Mouse (Mus musculus) gastrocnemius, postnatal 14 days (tissue): ENCODE results near the gene Tnfsf8. TPM values are rescaled to one million over a fixed set of nuclear protein-coding genes. Genes with fewer than 3 reads are reported as not detected.

Experiments
- DNase-seq: peaks from one replicate; pipeline ENCODE4 v3.0.0; 2021; ENCODE audit warnings: mixed read lengths
- intact Hi-C: fragments of 180-260 bp; cut with DNase I; formaldehyde crosslinking; loops from one replicate; pipeline ENCODE4 v1.15.1; 2025; ENCODE audit warnings: low total_unique reads
- long read RNA-seq, 2 experiments: library from polyadenylated mRNA; stranded (forward); transcript quantifications; one replicate each; pipeline ENCODE4 v2.0.0; 2021
- total RNA-seq, 2 experiments: library from RNA; stranded (reverse); gene quantifications; 2 replicates each; pipeline ENCODE4 v1.2.3; 2021

The Tnfsf8 gene
- total RNA-seq, result not detected
- long read RNA-seq, experiment 1, result 0 reads
- long read RNA-seq, experiment 2, result 0 reads

DNA sequence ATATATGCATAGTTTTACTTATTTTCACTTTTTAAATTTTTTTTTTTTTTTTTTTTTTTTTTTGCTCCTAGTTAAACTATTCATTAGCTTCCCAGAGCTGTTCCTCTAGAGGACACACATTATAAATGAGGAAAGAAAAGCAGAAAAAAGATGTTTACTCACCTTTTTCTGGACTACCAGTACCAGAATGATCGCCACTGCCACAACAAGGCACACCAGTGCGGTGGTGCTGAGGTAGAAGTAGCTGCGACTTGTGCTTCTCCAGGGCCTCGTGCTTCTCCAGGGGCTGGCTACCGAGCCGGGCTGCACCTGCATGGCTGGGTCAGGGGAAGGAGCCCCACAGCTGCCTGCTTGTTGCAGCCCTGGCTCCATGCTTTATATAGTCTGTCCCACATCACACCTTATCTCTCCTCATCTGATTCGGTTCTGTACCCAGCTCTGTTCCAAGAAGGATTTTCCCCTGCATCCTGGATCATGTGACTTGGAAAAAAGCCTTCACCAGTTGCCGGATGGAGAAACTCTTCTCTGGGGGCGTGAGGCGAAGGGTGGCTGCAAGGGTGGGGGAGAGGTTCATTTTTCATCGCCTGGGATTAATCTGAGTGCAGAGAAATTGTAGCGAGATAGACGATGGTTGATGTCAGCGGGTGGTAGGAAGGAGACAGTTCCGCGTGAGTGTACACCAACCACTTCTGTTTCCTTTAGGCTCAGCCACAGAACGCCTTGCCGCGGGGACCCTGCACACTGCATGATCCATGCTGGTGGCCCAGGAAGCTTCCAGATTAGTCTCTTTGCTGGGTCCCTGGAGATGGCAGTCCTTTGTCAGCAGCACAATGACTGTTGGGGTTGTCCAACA lies at the start of gene Tnfsf8:
Tnfsf8 (minus strand) TSS at position 660 of the 853 bp plus-strand sequence.
- intact Hi-C loops, result no loop called here
- no peak for DNase-seq

DNA sequence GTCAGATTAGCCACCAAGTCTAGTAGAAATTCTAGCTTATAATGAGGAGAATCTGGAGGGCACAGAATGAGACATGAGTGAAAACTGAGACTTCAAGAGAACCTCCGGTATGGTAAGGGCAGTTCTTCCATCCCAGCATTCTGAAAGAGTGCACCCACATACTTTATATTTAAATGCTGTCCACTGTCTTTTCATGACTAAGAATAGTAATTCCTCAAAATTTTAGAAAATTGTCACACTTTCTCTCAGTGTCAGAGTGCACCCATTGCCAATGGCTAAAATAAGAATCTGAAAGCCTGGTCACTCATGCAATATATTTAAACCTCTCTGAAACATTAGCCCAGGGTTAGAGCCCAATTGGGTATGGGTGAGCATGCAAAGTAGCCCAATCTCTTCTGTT lies 47.4 kb upstream of the Tnfsf8 start:
- intact Hi-C loops, result no loop called here
- no peak for DNase-seq

DNA sequence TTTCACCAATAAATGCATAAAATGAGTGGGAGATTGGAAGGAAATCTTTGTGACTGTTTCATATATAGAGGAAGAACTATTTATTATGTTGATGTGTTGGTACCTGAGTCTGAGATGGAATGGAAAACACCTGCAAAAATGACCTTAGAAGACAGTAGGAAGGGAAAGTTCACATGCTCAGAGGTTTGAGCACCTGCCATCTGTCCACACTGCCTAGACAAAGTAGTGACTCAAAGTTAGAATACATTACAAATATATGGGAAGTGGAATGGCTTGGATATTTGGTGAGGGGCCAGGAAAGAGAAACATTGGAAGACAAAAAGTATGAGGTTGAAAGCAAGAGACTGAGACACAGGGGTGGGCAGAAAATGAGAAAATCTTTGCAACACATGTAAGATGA lies 46.3 kb upstream of the Tnfsf8 start:
- DNase-seq, result no peak

DNA sequence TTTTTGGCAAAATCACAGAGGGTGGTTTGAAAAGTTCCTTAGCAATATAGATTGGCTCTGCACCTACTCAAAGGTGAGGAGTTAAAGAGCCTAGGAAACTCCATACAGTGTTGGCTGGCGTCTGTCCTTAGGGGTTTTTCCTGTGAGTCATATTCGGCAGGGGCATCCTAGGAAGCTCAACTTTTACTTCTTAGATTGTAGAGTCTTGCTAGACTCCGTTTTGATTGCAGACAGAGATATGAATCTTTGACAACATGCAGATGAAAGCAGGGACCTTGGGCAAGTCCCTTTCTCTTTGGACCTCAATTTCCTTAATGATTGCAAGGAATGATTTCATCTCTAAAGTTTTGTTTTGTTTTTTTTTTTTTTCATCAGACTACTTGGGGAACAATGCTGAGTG lies 44.9 kb upstream of the Tnfsf8 start:
- intact Hi-C loops, result no loop called here
- no peak for DNase-seq

More for the DNA sequence above, 46.3 kb upstream of the Tnfsf8 start:
- intact Hi-C loops, result no loop called here

DNA sequence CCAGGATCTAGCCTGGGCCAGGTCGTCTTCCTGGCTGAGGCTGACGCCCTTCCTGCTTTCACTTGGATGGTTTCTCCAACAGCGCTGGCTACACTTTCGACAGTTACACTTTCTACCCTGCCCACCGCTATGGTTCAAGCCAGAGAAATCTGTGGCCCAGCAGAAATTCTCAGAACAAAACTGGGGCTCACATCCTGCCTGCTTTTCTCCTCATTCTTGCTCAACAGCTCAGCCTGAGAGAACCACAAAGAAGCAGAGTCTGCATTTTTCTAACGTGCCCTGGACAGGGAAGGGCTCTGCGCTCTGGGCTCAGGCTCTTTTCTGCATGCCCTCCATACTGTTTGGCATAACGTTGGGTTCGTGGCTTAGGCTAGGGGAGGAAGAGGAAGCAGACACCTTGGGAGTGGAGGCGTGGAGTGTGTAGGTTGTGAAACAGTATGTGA lies 38.0 kb upstream of the Tnfsf8 start:
- intact Hi-C loops, result no loop called here
- DNase-seq, result no peak

DNA sequence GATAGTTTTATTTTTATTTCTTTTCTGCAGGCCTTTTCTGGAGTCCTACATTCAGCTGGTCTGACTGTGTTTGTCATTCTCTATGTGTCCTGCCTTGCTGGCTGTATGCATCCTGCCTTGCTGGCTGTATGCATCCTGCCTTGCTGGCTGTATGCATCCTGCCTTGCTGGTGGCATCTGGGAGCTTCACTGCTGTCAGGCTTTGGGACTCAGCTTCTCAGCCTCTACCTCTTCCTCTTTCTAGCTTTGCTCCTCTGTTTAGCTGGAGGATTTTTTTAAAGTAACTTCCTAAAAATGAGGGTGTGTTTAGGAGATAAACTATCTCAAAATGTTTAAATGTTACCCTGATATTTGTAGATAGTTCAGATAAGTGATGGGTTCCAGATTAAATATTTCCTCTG lies 36.0 kb upstream of the Tnfsf8 start:
- DNase-seq, result no peak
- intact Hi-C loops, result no loop called here

DNA sequence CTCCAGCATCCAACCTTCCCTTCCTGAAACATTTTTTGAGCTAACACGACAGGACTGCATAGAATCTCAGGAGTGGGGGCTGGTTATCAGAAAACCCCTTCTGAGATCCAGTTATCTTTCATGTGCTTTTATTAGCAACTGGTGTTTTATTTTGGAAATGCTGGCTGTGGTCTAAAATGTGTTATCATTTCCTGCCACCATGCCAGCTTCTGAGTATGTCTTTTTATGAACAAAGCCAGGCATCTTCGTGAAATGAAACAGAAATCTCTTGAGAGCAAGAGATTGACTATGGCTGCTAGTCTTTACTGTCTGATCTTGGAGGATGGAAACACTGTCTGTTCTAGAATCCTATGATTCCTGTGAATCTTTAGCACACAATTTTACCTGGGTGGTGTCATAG lies 25.0 kb upstream of the Tnfsf8 start:
- intact Hi-C loops, result no loop called here
- DNase-seq, result no peak

DNA sequence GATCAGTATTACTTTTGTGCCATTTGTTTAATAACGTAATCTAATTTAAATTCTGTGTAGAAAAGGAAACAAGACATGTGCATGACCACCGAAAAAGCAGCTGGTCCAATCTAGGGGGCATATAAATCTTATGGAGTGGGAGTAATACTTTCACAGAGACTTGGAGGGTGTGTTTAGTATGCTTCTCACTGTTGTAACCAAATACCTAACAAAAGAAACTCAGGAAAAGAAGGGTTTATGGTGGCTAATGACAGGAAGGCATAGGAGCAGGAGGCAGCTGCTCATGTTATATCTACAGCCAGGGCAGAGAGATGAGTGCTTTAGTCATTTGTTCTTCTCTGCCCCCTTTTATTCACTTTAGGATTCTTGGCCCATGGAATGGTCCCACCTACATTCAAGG lies 15.6 kb upstream of the Tnfsf8 start:
- intact Hi-C loops, result no loop called here
- DNase-seq, result no peak

DNA sequence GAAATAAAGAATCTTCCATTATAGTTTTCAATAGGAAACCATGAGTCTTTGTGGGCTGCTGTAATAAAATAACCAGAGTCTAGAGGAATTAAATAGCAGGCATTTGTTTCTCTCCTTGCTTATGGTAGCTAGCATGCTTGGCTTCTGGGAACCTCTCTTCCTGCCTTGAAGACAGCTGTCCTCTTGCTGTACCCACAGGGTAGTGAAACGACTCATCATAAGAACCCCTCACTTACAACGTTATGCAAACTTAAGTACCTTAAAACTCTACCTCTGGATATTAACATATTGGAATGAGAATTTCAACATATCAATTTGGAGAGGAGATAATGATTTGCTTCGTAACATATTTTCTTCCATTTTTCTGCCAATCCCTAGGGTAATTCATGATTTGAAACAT lies 14.3 kb upstream of the Tnfsf8 start:
- no peak for DNase-seq
- intact Hi-C loops, result no loop called here

DNA sequence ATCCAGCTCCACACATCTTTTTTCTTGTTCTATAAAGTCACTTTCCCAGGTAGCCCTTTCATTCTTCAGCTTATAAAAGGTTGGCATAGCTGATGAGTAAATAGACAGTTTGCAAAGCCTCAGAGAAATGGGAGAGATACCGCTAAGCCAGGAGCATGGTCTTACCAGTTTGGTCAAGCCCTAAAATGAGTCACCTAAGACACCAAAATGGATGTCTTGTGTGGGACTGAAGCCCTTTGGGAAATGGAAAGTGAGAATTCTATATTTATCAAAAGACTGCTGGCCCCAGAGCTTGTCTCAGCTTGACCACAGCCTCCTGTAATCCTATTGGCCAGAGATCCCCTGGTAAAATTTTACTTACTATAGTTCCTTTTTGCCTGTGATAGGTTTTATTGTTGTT lies 9.5 kb upstream of the Tnfsf8 start:
- DNase-seq, result no peak
- intact Hi-C loops, result no loop called here

DNA sequence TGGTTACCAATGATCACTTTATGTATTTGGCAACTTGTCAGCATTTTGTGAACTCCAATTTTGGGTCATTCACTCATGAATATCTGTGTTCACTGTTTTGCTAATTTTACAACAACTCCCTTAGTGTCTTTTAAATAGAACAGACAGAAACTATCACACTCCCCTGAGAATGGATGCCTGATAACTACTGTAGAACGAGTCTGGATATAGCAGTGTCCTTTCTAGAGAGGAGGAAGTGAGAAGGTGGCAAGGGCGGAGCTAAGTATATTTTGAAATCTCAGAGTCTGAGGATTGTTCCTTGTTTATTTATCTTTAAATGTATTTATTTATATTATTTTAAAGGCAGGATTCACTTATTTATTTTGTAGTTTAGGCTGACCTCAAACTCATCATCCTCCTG lies 7.6 kb upstream of the Tnfsf8 start:
- intact Hi-C loops, result no loop called here
- no peak for DNase-seq

DNA sequence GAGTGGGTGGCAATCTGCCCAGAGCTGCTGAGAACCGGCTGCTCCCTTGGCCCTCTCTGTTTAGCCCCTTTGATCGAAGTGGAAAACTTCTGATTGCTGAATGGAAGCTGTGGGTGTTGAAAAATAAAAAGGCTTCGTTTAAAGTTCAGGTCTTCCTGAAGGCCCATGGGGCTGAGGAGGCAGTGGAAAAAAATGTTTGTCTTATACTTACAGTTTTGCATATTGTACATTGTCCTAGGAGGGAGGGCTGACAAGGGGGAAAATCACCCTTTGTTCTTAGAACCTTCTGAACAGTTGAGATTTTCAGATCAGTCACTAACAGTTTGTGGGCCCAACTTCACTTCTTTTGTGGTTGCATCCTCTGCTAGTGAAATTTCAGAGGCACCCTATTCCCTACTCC lies 1.8 kb upstream of the Tnfsf8 start:
- intact Hi-C loops, result no loop called here
- no peak for DNase-seq

DNA sequence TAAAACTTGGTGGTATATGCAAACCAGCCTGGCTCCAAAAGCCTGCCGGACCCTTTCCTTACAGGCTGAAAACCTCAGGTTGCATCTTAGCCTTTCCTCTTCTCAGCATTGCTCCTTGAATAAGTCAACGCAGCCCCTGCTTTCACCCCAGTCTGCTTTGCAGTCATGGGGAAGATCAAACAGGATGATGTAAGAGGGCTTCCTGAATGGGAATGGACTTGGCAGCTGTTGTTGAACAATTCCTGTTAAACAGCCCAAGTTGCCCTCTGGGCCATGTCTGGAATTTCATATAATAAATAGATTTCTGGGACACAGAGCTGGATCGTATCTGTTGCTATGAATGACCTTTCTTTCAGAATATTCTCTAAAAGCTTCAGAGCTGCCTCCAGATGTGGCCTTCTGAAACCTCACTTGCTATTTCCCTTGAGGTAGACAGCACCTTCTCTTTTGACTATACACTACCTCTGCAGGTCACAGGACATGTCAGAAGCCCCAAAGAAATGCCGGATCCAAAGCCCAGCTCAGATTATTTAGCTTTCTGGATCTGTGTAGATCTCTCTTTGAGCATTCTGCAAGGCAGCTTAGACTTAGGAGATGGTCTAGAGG lies 1.0 kb upstream of the Tnfsf8 start:
- intact Hi-C loops, result no loop called here
- no peak for DNase-seq

DNA sequence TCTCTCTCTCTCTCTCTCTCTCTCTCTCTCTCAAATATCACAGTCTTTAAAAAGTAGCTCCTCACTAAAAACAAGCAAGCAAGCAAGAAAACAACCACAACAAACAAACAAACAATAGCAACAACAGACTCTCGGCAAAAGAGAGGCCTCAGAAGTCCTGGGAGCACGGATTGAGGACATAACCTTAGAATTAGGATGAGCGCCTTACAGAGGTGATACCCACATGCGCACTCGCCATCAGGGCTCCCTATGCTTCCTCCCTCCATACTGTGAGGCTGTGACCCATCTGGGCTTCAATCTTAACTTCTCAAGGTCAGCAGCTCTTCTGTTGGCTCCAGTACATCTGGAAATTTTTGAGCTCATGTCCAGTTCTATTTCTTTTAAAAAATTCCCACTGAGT lies 911 bp downstream of the Tnfsf8 start:
- intact Hi-C loops, result no loop called here
- no peak for DNase-seq

DNA sequence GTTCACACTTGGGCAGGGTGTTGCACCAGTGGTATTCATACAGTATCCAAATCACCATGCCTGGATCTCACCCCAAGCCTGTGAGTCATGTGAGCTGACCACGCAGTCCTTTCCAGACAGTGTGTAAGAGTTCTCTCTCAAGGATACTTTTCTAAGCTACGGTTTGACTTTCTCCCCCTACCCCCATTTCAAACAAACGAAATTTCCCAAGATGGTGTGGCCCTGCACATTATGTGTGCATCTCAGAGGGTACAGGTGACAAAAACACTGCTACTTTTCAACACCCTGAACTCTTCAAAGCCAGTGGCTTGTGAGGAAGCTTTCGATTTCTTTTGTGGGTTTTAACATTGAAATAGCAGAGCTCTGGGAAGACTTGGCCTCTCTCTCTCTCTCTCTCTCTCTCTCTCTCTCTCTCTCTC lies 1.4 kb downstream of the Tnfsf8 start:
- DNase-seq, result no peak
- intact Hi-C loops, result no loop called here

DNA sequence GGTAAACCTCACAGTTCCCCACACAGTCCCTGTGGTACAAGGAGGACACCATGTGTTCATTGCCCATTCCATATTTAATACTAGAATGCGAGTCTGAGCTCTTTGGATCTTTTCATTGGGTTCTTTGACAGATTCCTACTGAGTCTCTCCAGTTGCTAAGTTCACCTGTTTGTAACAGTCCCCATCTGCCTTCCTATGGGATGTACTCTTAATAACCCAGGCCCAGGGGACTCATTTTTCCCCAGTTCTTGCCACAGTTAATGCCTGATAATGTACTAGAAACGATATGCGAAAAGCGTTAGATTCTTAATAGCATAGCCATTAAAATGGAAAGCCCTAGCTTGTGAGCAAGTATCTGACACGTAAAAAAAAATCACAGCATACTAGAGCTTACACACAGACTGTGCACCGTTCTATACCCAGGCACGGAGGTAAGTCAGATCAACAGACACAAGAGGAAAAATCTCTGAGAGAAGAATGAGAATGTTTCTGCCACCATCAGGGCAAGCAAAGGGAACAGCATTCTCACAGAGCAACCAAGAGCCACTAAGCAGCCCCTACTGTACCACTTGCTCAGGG lies 2.4 kb downstream of the Tnfsf8 start:
- intact Hi-C loops, result no loop called here
- no peak for DNase-seq

DNA sequence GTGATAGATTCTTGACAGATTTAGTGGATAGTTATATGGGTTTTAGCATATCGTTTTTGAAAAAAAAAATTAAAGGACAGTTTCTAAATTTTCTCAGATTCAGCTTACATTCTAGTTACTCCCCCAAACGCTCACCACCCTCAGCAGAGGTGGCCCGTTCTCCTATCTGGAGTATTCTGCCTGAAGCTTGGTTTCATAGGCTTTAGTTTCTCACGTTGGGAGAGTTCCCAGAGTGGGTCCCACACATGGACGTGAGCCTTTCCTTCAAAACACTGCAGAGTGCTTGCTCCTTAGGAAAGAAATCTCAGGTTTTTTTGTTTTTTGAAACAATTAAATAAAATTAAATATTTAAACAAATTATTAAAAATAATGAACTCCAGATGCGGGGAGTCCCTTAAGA lies 4.4 kb downstream of the Tnfsf8 start:
- DNase-seq, result no peak
- intact Hi-C loops, result no loop called here

DNA sequence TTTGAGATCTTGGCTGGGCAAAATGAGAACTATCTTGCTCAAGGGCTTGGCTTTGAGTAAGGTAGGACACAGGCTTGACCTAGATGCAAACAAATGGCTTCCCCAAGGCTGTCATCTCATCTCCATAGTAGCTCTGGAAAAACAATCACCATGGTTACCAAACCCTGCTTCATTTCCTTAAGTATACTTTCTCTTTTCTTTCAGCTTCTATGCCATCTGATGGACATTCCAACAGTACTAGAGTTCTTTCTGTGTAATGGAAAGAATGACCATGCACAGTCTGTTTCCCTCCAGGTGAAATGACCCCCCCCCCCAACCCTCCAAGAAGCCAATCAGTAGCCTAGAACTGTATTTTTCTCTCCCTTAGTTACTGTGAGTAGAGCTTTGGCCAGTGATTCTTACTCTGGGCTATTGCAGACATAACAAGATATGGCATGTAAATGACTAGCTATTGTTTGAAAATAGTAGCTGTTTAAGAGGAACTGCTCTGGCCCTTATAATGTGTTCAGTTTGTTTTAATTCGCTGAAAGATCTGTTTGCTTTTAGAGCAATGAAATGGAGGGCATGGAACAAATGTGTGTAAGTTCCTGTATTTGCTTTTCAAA lies 7.3 kb downstream of the Tnfsf8 start:
- intact Hi-C loops, result no loop called here
- DNase-seq, result no peak

DNA sequence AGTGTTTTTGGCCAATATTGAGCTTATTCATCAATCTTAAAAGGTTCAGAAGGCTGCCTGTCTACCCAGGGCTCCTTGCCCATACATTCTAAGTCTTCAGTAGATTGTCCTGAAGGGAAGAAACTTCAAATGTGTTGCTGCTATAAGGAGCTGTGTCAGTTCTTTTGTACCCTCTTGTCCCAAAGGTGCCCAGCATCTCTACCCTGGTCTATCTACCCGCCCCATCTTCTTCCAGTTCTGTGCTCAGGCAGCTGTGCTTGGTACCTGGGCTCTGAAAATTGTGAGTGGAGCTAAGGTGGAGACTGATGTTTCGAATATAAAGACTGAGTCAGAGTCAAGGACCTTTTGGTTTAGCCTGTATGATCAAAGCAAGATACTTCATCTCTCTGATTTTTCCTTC lies 11.1 kb downstream of the Tnfsf8 start:
- no peak for DNase-seq
- intact Hi-C loops, result no loop called here

DNA sequence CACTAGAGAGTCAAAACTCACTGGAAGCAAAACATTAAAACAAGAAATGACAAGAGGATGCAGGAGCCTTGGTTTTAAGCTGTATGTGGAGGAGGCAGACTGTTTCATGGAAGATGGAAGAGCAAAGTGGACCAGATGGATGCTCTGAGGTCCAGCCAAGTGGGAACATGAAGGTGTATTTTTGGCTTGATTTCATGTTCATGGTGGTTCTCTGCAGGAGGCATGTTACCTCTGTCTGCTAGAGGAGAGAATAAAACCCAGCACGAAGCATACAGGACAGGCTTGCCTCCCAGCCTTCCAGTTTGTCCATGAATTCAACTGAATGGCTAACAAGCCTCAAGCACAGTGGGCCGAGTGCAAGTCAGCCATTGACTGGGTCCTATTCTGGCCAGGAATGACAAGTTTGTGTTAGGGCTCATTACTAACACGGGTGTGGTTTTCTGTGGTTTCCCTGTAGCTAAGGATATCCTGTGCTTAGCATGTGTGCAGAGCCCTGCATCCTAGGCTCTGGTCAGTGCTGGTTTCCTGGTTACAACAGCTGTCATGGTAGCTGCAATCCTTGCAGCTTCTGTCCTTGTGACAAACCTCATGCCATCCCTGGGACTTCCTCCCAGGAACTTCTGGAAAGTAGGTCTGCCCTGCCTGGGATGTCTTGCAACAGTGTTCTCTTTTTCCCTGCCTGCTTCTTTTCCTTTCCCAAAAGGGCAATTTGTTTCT lies 14.1 kb downstream of the Tnfsf8 start:
- intact Hi-C loops, result no loop called here
- no peak for DNase-seq
